Mouse (Mus musculus): ENCODE measurements around the gene Gramd4. TPM values are rescaled to one million over a fixed set of nuclear protein-coding genes. Genes with fewer than 3 reads are reported as not detected.

Gramd4 gene
- total and polyA plus RNA-seq, 3 experiments, result 23.2 to 56.8 (median 33.4) TPM

DNA sequence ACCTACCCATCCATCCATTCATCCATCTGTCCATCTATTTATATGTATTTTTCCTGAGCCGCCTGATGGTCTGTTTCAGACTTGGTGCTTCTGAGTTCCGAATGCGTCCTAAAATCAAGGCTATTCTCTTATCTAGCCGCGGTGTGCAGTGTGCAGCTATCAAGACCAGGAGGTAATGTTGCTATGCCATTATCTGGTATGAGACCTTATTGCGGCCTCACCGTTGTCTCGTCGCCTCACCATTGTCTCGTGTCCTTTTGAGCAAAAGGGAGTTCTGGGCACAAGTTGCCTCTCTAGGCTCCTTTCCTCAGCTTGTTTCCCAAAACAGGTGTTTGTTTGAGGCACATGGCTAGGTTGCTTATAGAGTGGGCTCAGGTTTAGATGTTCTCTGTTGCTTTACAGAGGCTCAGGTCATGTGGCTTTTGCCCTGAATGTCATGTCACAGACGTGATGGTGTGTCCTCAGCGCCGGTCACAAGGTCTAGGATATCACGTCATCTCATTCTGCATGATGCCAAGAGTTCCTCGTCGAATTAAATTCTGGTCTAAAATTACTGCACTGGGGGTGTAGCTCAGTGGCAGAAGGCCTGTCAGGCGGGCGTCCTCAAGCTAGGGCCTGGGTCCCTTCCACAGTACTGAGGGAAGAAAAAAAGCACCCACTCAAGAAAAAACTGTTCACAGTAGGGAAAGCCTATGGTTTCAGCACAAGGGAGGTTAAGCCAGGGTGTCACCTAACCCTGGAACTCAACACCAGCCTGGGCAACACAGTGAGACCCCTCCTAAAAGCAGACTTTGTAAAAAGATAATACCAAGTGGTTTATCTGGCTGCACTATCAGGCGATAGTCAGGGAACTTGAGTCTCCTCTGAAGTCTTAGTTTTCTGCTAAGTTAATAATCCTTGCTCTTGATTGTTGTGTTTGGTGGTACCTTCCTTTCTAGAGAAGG is 47.2 kb downstream of the Gramd4 start:
- TF ChIP-seq POLR2AphosphoS5 (IDR thresholded peaks at IDR 0.05; ENCODE audit: insufficient replicate concordance, low read depth, low read length), result no peak
- TF ChIP-seq GATA2 (IDR thresholded peaks at IDR 0.05; ENCODE audit: borderline replicate concordance, low read depth, low read length), result no peak
- TF ChIP-seq GATA1 (IDR thresholded peaks at IDR 0.05; ENCODE audit: borderline replicate concordance, low read length), result no peak
- no peak for TF ChIP-seq CTCF (IDR thresholded peaks at IDR 0.05; ENCODE audit: low read depth, low read length)
- TF ChIP-seq TAL1 (conservative IDR thresholded peaks at IDR 0.05; ENCODE audit: low read depth, low read length), result no peak
- ATAC-seq (ENCODE audit: extremely low read depth, insufficient number of reproducible peaks, low FRiP score, poor library complexity, severe bottlenecking) (peak; percentile 46), DNase-seq (ENCODE audit: low spot score) (peak; percentile 48)
- Histone ChIP-seq H3K4me3 (ENCODE audit: low read depth, low read length) (peak overlapping the region; percentile 2; the same call in 1 of the 2 replicates), H3K27me3 (ENCODE audit: insufficient read depth, low read length) (no peaks in the 10 kb centered on the region), H3K36me3 (replicated peaks) (peaks cover 90% of the 10 kb centered on the region), H3K4me1 (ENCODE audit: insufficient read depth, low read depth, low read length) (peaks cover 97% of the 10 kb centered on the region), H3K9me3 (replicated peaks) (no peaks in the 10 kb centered on the region)

- peak; percentile 78 for ATAC-seq (ENCODE audit: extremely low read depth, insufficient number of reproducible peaks, low FRiP score, poor library complexity, severe bottlenecking)
- Histone ChIP-seq H3K27me3 (ENCODE audit: insufficient read depth, low read length) (no peaks in the 10 kb centered on the region), H3K9me3 (replicated peaks) (no peaks in the 10 kb centered on the region), H3K4me1 (ENCODE audit: insufficient read depth, low read depth, low read length) (peaks cover 97% of the 10 kb centered on the region), H3K4me3 (ENCODE audit: low read depth, low read length) (no peak overlapping the region; the same call in 1 of the 2 replicates), H3K36me3 (replicated peaks) (peaks cover 90% of the 10 kb centered on the region)
- peak; percentile 72 for DNase-seq (ENCODE audit: low spot score)
- TF ChIP-seq GATA2 (IDR thresholded peaks at IDR 0.05; ENCODE audit: borderline replicate concordance, low read depth, low read length), result no peak
- peak; percentile 70 for TF ChIP-seq TAL1 (conservative IDR thresholded peaks at IDR 0.05; ENCODE audit: low read depth, low read length)
Observed at GRCm38 (mm10) chr15:86105345-86105697, 47.8 kb downstream of the Gramd4 start.

DNA sequence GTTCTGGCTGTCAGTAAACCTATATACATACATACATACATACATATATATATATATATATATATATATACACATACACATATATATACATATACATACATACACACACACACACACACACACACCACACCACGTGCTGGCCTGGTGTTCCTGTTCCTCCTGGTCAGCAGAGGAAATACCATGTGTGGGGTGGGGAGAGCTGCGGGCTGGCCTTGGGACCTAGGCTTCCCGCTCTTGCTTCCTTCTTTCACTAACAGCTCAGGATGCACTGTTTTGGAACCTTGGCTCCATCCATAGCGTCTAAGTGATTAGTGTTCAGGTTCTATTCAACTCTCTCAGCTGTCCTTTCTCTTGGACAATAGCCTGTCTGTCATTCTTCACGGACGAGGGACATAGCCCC is 48.3 kb downstream of the Gramd4 start:
- no peak for TF ChIP-seq GATA2 (IDR thresholded peaks at IDR 0.05; ENCODE audit: borderline replicate concordance, low read depth, low read length)
- no peak for TF ChIP-seq POLR2AphosphoS5 (IDR thresholded peaks at IDR 0.05; ENCODE audit: insufficient replicate concordance, low read depth, low read length)
- no peak for TF ChIP-seq CTCF (IDR thresholded peaks at IDR 0.05; ENCODE audit: low read depth, low read length)
- TF ChIP-seq GATA1 (IDR thresholded peaks at IDR 0.05; ENCODE audit: borderline replicate concordance, low read length), result no peak
- TF ChIP-seq TAL1 (conservative IDR thresholded peaks at IDR 0.05; ENCODE audit: low read depth, low read length), result no peak
- peaks cover 97% of the 10 kb centered on the region for H3K4me1 ChIP-seq (ENCODE audit: insufficient read depth, low read depth, low read length)
- peak overlapping the region; percentile 55; the same call in 1 of the 2 replicates for H3K4me3 ChIP-seq (ENCODE audit: low read depth, low read length)
- no peaks in the 10 kb centered on the region for H3K27me3 ChIP-seq (ENCODE audit: insufficient read depth, low read length)
- no peaks in the 10 kb centered on the region for H3K9me3 ChIP-seq (replicated peaks)
- H3K36me3 ChIP-seq (replicated peaks), result peaks cover 90% of the 10 kb centered on the region
- ATAC-seq (ENCODE audit: extremely low read depth, insufficient number of reproducible peaks, low FRiP score, poor library complexity, severe bottlenecking), result no peak
- DNase-seq (ENCODE audit: low spot score), result no peak

DNA sequence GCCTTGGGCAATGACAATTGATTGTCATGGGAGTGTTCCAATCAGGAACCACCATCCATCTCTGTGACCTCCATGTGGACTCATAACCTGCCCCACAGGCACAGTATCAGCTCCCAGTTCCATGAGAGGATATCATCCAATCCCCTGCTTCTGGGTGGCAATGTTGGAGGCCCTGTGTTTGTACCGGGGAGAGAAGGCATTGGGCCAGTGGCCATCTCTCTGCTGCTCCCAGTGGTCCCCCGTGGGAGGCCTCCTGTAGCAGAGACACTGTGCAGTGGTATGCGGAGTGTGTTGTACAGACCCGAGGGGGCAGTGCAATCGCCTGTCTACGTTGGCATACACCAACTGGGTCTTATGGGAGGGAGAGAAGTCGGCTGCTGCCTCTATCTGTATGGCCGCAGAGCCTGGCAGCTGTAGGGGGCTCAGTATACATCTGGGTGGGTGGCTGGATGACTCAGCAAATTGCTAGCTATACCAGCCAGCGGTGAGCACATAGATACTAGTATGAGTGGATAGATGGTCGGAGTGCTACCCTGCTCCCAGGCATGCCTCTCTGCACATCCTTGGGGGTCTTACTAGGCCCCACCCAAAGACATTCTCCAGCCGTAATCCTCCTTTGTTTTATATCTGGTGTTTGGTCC is 50.5 kb downstream of the Gramd4 start:
- Histone ChIP-seq H3K9me3 (replicated peaks) (no peaks in the 10 kb centered on the region), H3K4me1 (ENCODE audit: insufficient read depth, low read depth, low read length) (peaks cover 92% of the 10 kb centered on the region), H3K4me3 (ENCODE audit: low read depth, low read length) (peak overlapping the region; percentile 48; the same call in 1 of the 2 replicates), H3K27me3 (ENCODE audit: insufficient read depth, low read length) (no peaks in the 10 kb centered on the region), H3K36me3 (replicated peaks) (peaks cover 86% of the 10 kb centered on the region)
- ATAC-seq (ENCODE audit: extremely low read depth, insufficient number of reproducible peaks, low FRiP score, poor library complexity, severe bottlenecking) (peak; percentile 5; the same call in 1 of the 2 replicates), DNase-seq (ENCODE audit: low spot score) (peak; percentile 52)
- TF ChIP-seq POLR2AphosphoS5 (IDR thresholded peaks at IDR 0.05; ENCODE audit: insufficient replicate concordance, low read depth, low read length) (no peak), GATA2 (IDR thresholded peaks at IDR 0.05; ENCODE audit: borderline replicate concordance, low read depth, low read length) (no peak), TAL1 (conservative IDR thresholded peaks at IDR 0.05; ENCODE audit: low read depth, low read length) (no peak), GATA1 (IDR thresholded peaks at IDR 0.05; ENCODE audit: borderline replicate concordance, low read length) (no peak), CTCF (IDR thresholded peaks at IDR 0.05; ENCODE audit: low read depth, low read length) (no peak)

DNA sequence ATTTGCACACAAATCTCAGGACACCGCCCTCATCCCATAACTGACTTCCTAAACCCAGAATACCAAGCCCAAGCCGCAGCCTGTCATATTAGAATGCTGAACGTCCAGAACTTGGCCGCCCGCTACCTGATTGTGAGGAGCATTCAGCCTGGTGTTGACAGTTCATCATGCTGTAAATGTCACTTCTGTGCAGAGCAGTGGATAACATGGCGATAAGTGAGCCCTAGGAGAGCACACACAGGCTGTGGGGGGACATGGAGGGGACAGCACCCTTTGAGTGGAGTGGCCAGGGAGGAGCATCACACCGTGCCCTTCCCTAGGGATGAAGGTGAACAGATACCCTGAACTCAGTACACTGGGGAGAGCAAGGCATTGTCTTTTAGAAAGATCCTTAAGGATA is 51.8 kb downstream of the Gramd4 start:
- no peak overlapping the region for H3K4me3 ChIP-seq (ENCODE audit: low read depth, low read length)
- DNase-seq (ENCODE audit: low spot score), result no peak
- no peak for ATAC-seq (ENCODE audit: extremely low read depth, insufficient number of reproducible peaks, low FRiP score, poor library complexity, severe bottlenecking)
- H3K4me1 ChIP-seq (ENCODE audit: insufficient read depth, low read depth, low read length), result peaks cover 84% of the 10 kb centered on the region
- no peaks in the 10 kb centered on the region for H3K9me3 ChIP-seq (replicated peaks)
- peaks cover 85% of the 10 kb centered on the region for H3K36me3 ChIP-seq (replicated peaks)
- no peak for TF ChIP-seq POLR2AphosphoS5 (IDR thresholded peaks at IDR 0.05; ENCODE audit: insufficient replicate concordance, low read depth, low read length)
- TF ChIP-seq CTCF (IDR thresholded peaks at IDR 0.05; ENCODE audit: low read depth, low read length), result no peak
- no peaks in the 10 kb centered on the region for H3K27me3 ChIP-seq (ENCODE audit: insufficient read depth, low read length)

GRCm38 (mm10) chr15:86109650-86110211 is 52.2 kb downstream of the Gramd4 start:
- ATAC-seq (ENCODE audit: extremely low read depth, insufficient number of reproducible peaks, low FRiP score, poor library complexity, severe bottlenecking) (no peak), DNase-seq (ENCODE audit: low spot score) (no peak)
- Histone ChIP-seq H3K27me3 (ENCODE audit: insufficient read depth, low read length) (no peaks in the 10 kb centered on the region), H3K4me1 (ENCODE audit: insufficient read depth, low read depth, low read length) (peaks cover 79% of the 10 kb centered on the region), H3K4me3 (ENCODE audit: low read depth, low read length) (no peak overlapping the region), H3K9me3 (replicated peaks) (no peaks in the 10 kb centered on the region), H3K36me3 (replicated peaks) (peaks cover 85% of the 10 kb centered on the region)
- no peak for TF ChIP-seq CTCF (IDR thresholded peaks at IDR 0.05; ENCODE audit: low read depth, low read length)
- TF ChIP-seq TAL1 (conservative IDR thresholded peaks at IDR 0.05; ENCODE audit: low read depth, low read length), result no peak
- no peak for TF ChIP-seq GATA2 (IDR thresholded peaks at IDR 0.05; ENCODE audit: borderline replicate concordance, low read depth, low read length)
- TF ChIP-seq GATA1 (IDR thresholded peaks at IDR 0.05; ENCODE audit: borderline replicate concordance, low read length), result no peak
- no peak for TF ChIP-seq POLR2AphosphoS5 (IDR thresholded peaks at IDR 0.05; ENCODE audit: insufficient replicate concordance, low read depth, low read length)

Data from G1E (cell line).